Mouse (Mus musculus) thymus, postnatal 0 days (tissue): ENCODE measurements around the gene C330007P06Rik. TPM values are rescaled to one million over a fixed set of nuclear protein-coding genes. Genes with fewer than 3 reads are reported as not detected.

Experiments used
- DNase-seq: peaks from one replicate; pipeline ENCODE4 v3.0.0-alpha.2; 2015; ENCODE audit warnings: low spot score
- polyA plus RNA-seq: library from polyadenylated mRNA; unstranded; fragments of >200 nt; fragmentation: Nextera tagmentation; extraction: Ambion mirVana; gene quantifications from 2 replicates; pipeline ENCODE4 v1.2.1, GENCODE M21; 2015

C330007P06Rik gene
- 28.5 and 29.7 TPM in 2 replicates for polyA plus RNA-seq

GRCm38 (mm10) chrX:36873765-36874164 lies at the start of gene C330007P06Rik, which contains the start of gene Ube2a:
TSS of gene C330007P06Rik (minus strand) at chrX:36874111.
TSS of gene Ube2a (plus strand) at chrX:36873900.
- DNase-seq: no peak

GRCm38 (mm10) chrX:36921346-36921745 lies 47.4 kb upstream of the C330007P06Rik start:
- DNase-seq: no peak

- DNase-seq: no peak
These were observed 43.8 kb upstream of the C330007P06Rik start for GRCm38 (mm10) chrX:36917749-36918148.

- peak; percentile 50 for DNase-seq
These were observed 37.4 kb upstream of the C330007P06Rik start for GRCm38 (mm10) chrX:36911343-36911742.

- no peak for DNase-seq
These were observed 32.6 kb upstream of the C330007P06Rik start for GRCm38 (mm10) chrX:36906539-36906938.

GRCm38 (mm10) chrX:36903115-36903768 lies 29.3 kb upstream of the C330007P06Rik start:
- DNase-seq: peak; percentile 93

GRCm38 (mm10) chrX:36902321-36903114 lies 28.6 kb upstream of the C330007P06Rik start, which contains the start of gene Nkrf:
TSS of gene Nkrf (minus strand) at chrX:36902899.
- peak; percentile 49 for DNase-seq

- DNase-seq: no peak
These were observed 27.7 kb upstream of the C330007P06Rik start for GRCm38 (mm10) chrX:36901655-36902054.

GRCm38 (mm10) chrX:36898931-36899330 lies 25.0 kb upstream of the C330007P06Rik start:
- DNase-seq: peak; percentile 39

GRCm38 (mm10) chrX:36884719-36885118 lies 10.8 kb upstream of the C330007P06Rik start:
- DNase-seq: no peak

GRCm38 (mm10) chrX:36874704-36875128 lies 805 bp upstream of the C330007P06Rik start:
- no peak for DNase-seq

- DNase-seq: peak; percentile 88
These were observed 326 bp upstream of the C330007P06Rik start for GRCm38 (mm10) chrX:36874178-36874696.

GRCm38 (mm10) chrX:36870372-36870771 lies 3.5 kb downstream of the C330007P06Rik start:
- no peak for DNase-seq

GRCm38 (mm10) chrX:36864609-36865328 lies 9.1 kb downstream of the C330007P06Rik start:
- DNase-seq: no peak

GRCm38 (mm10) chrX:36863766-36864608 lies 9.9 kb downstream of the C330007P06Rik start:
- peak; percentile 84 for DNase-seq

GRCm38 (mm10) chrX:36852631-36853030 lies 21.3 kb downstream of the C330007P06Rik start:
- DNase-seq: no peak

- no peak for DNase-seq
These were observed 26.8 kb downstream of the C330007P06Rik start for GRCm38 (mm10) chrX:36847152-36847551.

GRCm38 (mm10) chrX:36843346-36843990 lies 30.4 kb downstream of the C330007P06Rik start:
- peak; percentile 2 for DNase-seq

GRCm38 (mm10) chrX:36841698-36842097 lies 32.2 kb downstream of the C330007P06Rik start:
- DNase-seq: no peak

- DNase-seq: no peak
These were observed 34.5 kb downstream of the C330007P06Rik start for GRCm38 (mm10) chrX:36839391-36839790.
